Mouse (Mus musculus) intestine, postnatal 0 days (tissue): ENCODE measurements at regions not wholly inside any gene's neighbourhood (a gene's known extent, or its start where the extent isn't known, plus 50 kb on each side); places are given as distances from the start of the nearest gene placed in this dataset.
A peak's percentile ranks its signal among the peaks of the same experiment; 100 is the strongest.

Experiments used
- ATAC-seq: fragments of 200-750 bp; cut with Nextera tagmentation; 2 replicates; pipeline ENCODE4 v1.8.0; 2017; ENCODE audit warnings: mild to moderate bottlenecking, moderate TSS enrichment, moderate library complexity
- H3K27ac ChIP-seq: fragments of 300-500 bp; sonication (generic); 2 replicates; pipeline ENCODE4 v1.5.1; 2014; ENCODE audit warnings: mild to moderate bottlenecking, low read depth, low read length, moderate library complexity
- H3K27me3 ChIP-seq: fragments of 300-500 bp; sonication (generic); replicated peaks from 2 replicates; pipeline ENCODE4 v1.6.1; 2014; ENCODE audit warnings: low read length, mixed read lengths; ENCODE audit not compliant: control insufficient read depth, insufficient read depth
- H3K36me3 ChIP-seq: fragments of 300-500 bp; sonication (generic); 2 replicates; pipeline ENCODE4 v1.6.1; 2014; ENCODE audit warnings: mild to moderate bottlenecking, moderate library complexity; ENCODE audit not compliant: control insufficient read depth, insufficient read depth
- H3K4me1 ChIP-seq: fragments of 300-500 bp; sonication (generic); replicated peaks from 2 replicates; pipeline ENCODE4 v1.6.1; 2014; ENCODE audit warnings: antibody characterized with exemption, low read length, mixed read lengths; ENCODE audit not compliant: control insufficient read depth, insufficient read depth
- H3K4me2 ChIP-seq: fragments of 300-500 bp; sonication (generic); replicated peaks from 2 replicates; pipeline ENCODE4 v1.6.1; 2014; ENCODE audit warnings: low read depth, mild to moderate bottlenecking, moderate library complexity
- H3K4me3 ChIP-seq: fragments of 300-500 bp; sonication (generic); 2 replicates; pipeline ENCODE4 v1.5.1; 2014; ENCODE audit warnings: low read depth, low read length
- H3K9ac ChIP-seq: fragments of 300-500 bp; sonication (generic); 2 replicates; pipeline ENCODE4 v1.6.1; 2014; ENCODE audit warnings: mild to moderate bottlenecking, low read depth, low read length
- H3K9me3 ChIP-seq: fragments of 300-500 bp; sonication (generic); 2 replicates; pipeline ENCODE4 v1.6.1; 2016; ENCODE audit warnings: mixed run types; ENCODE audit not compliant: control insufficient read depth
- CTCF ChIP-seq: sonication (generic); IDR thresholded peaks from 2 replicates; pipeline ENCODE4 v1.5.1; 2016; ENCODE audit warnings: low read depth, mild to moderate bottlenecking, control low read depth, antibody characterized with exemption, moderate library complexity
- WGBS: fragments of 180-500 bp; shearing (Covaris S2); extraction: QIAGEN DNeasy Blood & Tissue Kit; methylation state at CpG from one replicate; pipeline ENCODE4 v1.1.7; 2014; 5-methylcytosine and 5-hydroxymethylcytosine counted together

DNA sequence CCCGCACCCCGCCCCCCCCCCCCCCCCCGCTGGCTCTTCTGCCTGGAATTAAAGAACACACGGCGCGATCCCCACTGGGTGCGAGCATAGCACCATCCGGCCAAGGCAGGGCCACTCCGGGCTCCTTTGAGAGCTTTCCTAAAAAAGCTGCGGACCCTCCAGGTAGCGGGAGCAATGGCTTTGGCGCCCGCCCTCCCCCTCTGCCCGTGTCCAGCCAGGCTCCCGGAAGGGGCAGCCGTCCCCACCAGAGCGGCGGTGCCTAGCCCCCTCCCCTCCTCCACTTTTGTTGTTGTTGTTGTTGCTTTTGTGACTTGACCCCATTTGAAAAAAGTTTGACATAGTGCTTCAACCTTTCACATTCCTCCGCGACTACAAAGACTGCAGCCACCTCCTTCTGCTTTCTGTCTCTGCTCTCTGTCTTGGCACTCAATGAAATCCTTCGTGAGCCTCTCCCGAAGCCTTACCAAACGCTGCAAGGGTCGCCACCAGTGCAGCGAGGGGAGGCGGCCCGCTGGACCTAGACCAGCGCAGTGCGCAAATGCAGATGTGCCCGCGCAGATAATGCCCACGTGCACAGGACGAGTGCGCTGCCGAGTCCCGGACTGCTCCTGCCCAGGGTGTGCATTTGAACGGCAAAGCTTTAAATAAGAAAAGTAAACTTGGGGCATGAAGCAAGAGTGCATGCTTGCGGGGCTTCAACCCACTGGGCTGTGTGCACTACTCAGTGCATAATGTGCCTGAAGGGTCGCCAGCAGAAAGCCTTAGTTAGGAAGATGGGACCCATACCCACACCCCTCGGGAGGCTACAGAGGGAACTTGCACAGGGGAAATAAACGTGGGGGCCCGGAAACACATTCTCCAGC lies 179.0 kb upstream of the Xlr start:
- Histone ChIP-seq H3K27ac (no peak overlapping the region), H3K4me3 (peak overlapping the region; percentile 33), H3K27me3 (no peaks in the 10 kb centered on the region), H3K36me3 (no peaks in the 10 kb centered on the region), H3K4me2 (peak overlapping the region; percentile 62), H3K9me3 (no peaks in the 10 kb centered on the region), H3K9ac (no peak overlapping the region), H3K4me1 (no peaks in the 10 kb centered on the region)
- no peak for ATAC-seq
- no peak for TF ChIP-seq CTCF
- WGBS: 15% methylated on average over 38 of the region's 42 CpGs

DNA sequence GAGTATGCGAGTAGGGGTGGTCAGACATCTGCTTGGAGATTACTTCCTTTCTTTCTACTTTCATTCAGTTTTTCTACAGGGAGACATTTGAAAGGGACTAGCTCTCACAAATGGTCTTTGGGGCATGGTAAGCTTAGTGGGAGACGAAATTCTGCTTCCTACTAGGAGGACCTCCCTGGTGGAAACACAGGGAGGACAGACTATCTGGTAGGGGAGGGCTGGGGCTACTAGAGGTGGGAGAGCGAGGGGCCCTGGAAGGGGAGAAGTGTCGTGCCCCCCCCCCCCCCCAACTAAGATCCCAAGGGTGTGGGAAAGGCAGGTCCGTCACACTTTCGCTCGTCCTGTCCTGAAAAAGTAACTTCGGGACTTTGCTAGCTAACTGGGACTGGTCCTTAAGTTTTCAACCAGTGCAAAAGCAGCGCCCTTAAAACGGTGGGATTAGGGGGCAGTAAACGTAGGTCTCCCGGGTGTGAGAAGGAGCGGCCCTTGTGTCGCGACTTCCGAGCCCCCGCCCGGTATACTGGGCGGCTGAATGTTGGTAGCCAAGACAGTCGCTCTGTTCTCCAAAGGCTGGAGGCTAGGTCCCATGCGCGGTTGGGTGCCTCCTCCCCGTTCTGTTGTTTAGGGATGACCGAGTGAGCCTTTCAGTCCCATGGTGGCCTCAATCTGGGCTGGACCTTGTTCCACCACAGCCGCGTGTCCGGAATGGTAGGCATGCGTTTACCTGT lies 178.2 kb upstream of the Xlr start:
- WGBS: 18% methylated on average over 28 of the region's 28 CpGs
- peak overlapping the region; percentile 33 for H3K4me3 ChIP-seq

DNA sequence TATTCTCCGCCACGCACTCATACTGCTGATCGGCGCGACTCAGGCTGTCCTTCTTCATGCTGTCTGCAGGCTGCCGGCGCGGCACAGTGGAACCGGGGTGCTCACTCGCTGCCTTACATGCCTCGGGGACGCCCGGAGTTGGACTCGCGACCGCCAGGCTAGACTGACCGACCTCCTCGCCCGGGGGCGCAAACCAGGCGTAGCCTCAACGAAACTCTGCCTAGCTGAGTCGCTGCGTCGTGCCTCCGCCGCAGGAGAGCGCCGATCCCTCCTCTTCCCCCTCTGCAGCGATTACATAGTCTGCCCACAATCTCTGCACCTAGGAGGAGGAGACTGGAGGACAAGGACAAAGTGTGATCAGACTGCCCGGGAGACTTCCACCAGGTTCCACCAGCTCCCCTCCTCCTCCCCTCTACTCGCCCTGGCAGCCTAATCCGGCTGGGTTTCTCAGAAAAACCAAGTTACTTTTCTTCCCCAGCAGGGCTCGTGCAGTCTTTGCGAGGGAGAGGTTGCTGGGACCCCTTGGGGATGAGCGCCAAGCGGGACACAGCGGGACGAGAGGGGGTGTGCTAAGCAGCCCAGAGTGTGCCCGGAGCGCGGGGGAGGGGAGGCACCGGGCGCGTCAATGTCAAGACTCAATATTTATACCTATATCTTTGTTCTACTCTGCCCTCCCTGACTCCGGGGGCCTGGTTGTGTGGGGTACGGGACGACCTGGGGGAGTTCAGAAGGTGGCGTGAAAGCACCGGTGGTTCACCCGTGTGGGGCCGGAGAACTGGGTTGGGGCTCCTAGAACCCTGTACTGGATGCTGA lies 177.4 kb upstream of the Xlr start:
- ATAC-seq: no peak
- Histone ChIP-seq H3K4me2 (peak overlapping the region; percentile 62), H3K27ac (no peak overlapping the region), H3K9ac (no peak overlapping the region), H3K27me3 (no peaks in the 10 kb centered on the region), H3K4me1 (no peaks in the 10 kb centered on the region), H3K36me3 (no peaks in the 10 kb centered on the region), H3K4me3 (peak overlapping the region; percentile 33), H3K9me3 (no peaks in the 10 kb centered on the region)
- no peak for TF ChIP-seq CTCF
- 21% methylated on average over 51 of the region's 52 CpGs for WGBS

More for the DNA sequence above, 178.2 kb upstream of the Xlr start:
- no peak overlapping the region for H3K27ac ChIP-seq
- H3K4me2 ChIP-seq: peak overlapping the region; percentile 62
- H3K9me3 ChIP-seq: no peaks in the 10 kb centered on the region
- TF ChIP-seq CTCF: no peak
- H3K36me3 ChIP-seq: no peaks in the 10 kb centered on the region
- ATAC-seq: no peak
- H3K9ac ChIP-seq: no peak overlapping the region
- no peaks in the 10 kb centered on the region for H3K4me1 ChIP-seq
- no peaks in the 10 kb centered on the region for H3K27me3 ChIP-seq
